Mouse (Mus musculus) hindbrain, embryonic 12.5 days (tissue): ENCODE data around the gene Prap1. TPM values are rescaled to one million over a fixed set of nuclear protein-coding genes. Genes with fewer than 3 reads are reported as not detected.

Experiments
- ATAC-seq: fragments of 200-750 bp; cut with Nextera tagmentation; 2 replicates; pipeline ENCODE4 v1.8.0; 2017; ENCODE audit warnings: moderate TSS enrichment; ENCODE audit not compliant: low FRiP score
- H3K27ac ChIP-seq: fragments of 300-500 bp; sonication (generic); 2 replicates; pipeline ENCODE4 v1.5.1; 2016; ENCODE audit warnings: mild to moderate bottlenecking
- H3K27me3 ChIP-seq: fragments of 300-500 bp; sonication (generic); 2 replicates; pipeline ENCODE4 v1.6.1; 2016; ENCODE audit warnings: mild to moderate bottlenecking
- H3K36me3 ChIP-seq: fragments of 300-500 bp; sonication (generic); 2 replicates; pipeline ENCODE4 v1.6.1; 2016; ENCODE audit warnings: mild to moderate bottlenecking
- H3K4me1 ChIP-seq: fragments of 300-500 bp; sonication (generic); 2 replicates; pipeline ENCODE4 v1.6.1; 2016
- H3K4me2 ChIP-seq: fragments of 300-500 bp; sonication (generic); replicated peaks from 2 replicates; pipeline ENCODE4 v1.6.1; 2016; ENCODE audit warnings: mild to moderate bottlenecking
- H3K4me3 ChIP-seq: fragments of 300-500 bp; sonication (generic); 2 replicates; pipeline ENCODE4 v1.5.1; 2016; ENCODE audit warnings: mild to moderate bottlenecking
- H3K9ac ChIP-seq: fragments of 300-500 bp; sonication (generic); 2 replicates; pipeline ENCODE4 v1.6.1; 2016; ENCODE audit warnings: mild to moderate bottlenecking, moderate library complexity
- H3K9me3 ChIP-seq: fragments of 300-500 bp; sonication (generic); replicated peaks from 2 replicates; pipeline ENCODE4 v1.6.1; 2016; ENCODE audit warnings: mild to moderate bottlenecking
- WGBS: fragments of 180-500 bp; shearing (Covaris S2); methylation state at CpG from one replicate; pipeline ENCODE4 v1.1.7; 2016; 5-methylcytosine and 5-hydroxymethylcytosine counted together
- polyA plus RNA-seq: library from polyadenylated mRNA; unstranded; fragments of >200 nt; fragmentation: Nextera tagmentation; extraction: Ambion mirVana; gene quantifications from 2 replicates; pipeline ENCODE4 v1.2.1, GENCODE M21; 2016

Prap1 gene
- not detected in 2 replicates for polyA plus RNA-seq

- Histone ChIP-seq H3K9ac (no peak within 1 kb of the TSS), H3K27me3 (no peaks in the 10 kb centered on the region), H3K4me1 (no peaks in the 10 kb centered on the region), H3K4me3 (no peak within 1 kb of the TSS), H3K36me3 (no peaks in the 10 kb centered on the region), H3K27ac (no peak within 1 kb of the TSS), H3K4me2 (no peak within 1 kb of the TSS), H3K9me3 (no peaks in the 10 kb centered on the region)
- ATAC-seq: no peak
- 68% methylated on average over 5 of the region's 5 CpGs for WGBS
Measured at GRCm38 (mm10) chr7:140092924-140093528, at the start of gene Prap1. TSS of gene Prap1 (plus strand) at chr7:140093395.

- Histone ChIP-seq H3K9ac (no peak overlapping the region), H3K4me2 (no peak overlapping the region), H3K9me3 (no peaks in the 10 kb centered on the region), H3K36me3 (peaks cover 8% of the 10 kb centered on the region), H3K27me3 (peaks cover 66% of the 10 kb centered on the region), H3K4me1 (peaks cover 30% of the 10 kb centered on the region), H3K4me3 (no peak overlapping the region), H3K27ac (no peak overlapping the region)
- WGBS: 81% methylated on average over 4 of the region's 4 CpGs
- no peak for ATAC-seq
Measured at GRCm38 (mm10) chr7:140045546-140045945, 47.6 kb upstream of the Prap1 start.

- Histone ChIP-seq H3K27ac (peak overlapping the region; percentile 52; the same call in 1 of the 2 replicates), H3K9me3 (no peaks in the 10 kb centered on the region), H3K27me3 (peaks cover 84% of the 10 kb centered on the region), H3K4me1 (peaks cover 33% of the 10 kb centered on the region), H3K9ac (peak overlapping the region; percentile 58), H3K4me3 (peak overlapping the region; percentile 54), H3K4me2 (peak overlapping the region; percentile 70), H3K36me3 (no peaks in the 10 kb centered on the region)
- ATAC-seq: no peak
- WGBS: under 1% methylated on average over 33 of the region's 33 CpGs
Measured at GRCm38 (mm10) chr7:140047811-140048311, 45.3 kb upstream of the Prap1 start.

- peak; percentile 23 for ATAC-seq
- Histone ChIP-seq H3K9me3 (no peaks in the 10 kb centered on the region), H3K9ac (peak within 1 kb of the TSS; percentile 58), H3K4me3 (peak within 1 kb of the TSS; percentile 54), H3K4me1 (peaks cover 33% of the 10 kb centered on the region), H3K36me3 (no peaks in the 10 kb centered on the region), H3K27me3 (peaks cover 88% of the 10 kb centered on the region), H3K4me2 (peak within 1 kb of the TSS; percentile 70), H3K27ac (peak within 1 kb of the TSS; percentile 71)
- WGBS: 1% methylated on average over 56 of the region's 56 CpGs
Measured at GRCm38 (mm10) chr7:140048361-140049114, 44.7 kb upstream of the Prap1 start, which contains the start of gene Msx3. TSS of gene Msx3 (minus strand) at chr7:140049089.

- H3K9ac ChIP-seq: peak overlapping the region; percentile 58; the same call in 1 of the 2 replicates
- H3K4me3 ChIP-seq: peak overlapping the region; percentile 54
- peak overlapping the region; percentile 70 for H3K4me2 ChIP-seq
- ATAC-seq: peak; percentile 85
- peaks cover 87% of the 10 kb centered on the region for H3K27me3 ChIP-seq
- H3K27ac ChIP-seq: peak overlapping the region; percentile 71
- H3K4me1 ChIP-seq: peaks cover 33% of the 10 kb centered on the region
- WGBS: under 1% methylated on average over 34 of the region's 34 CpGs
- H3K36me3 ChIP-seq: no peaks in the 10 kb centered on the region
- H3K9me3 ChIP-seq: no peaks in the 10 kb centered on the region
Measured at GRCm38 (mm10) chr7:140049115-140049689, 44.0 kb upstream of the Prap1 start.

GRCm38 (mm10) chr7:140054124-140054523, 39.1 kb upstream of the Prap1 start:
- H3K36me3 ChIP-seq: no peaks in the 10 kb centered on the region
- ATAC-seq: no peak
- H3K27me3 ChIP-seq: peaks cover 56% of the 10 kb centered on the region
- no peak overlapping the region for H3K4me3 ChIP-seq
- WGBS: 89% methylated on average over 4 of the region's 4 CpGs
- no peaks in the 10 kb centered on the region for H3K9me3 ChIP-seq
- no peak overlapping the region for H3K4me2 ChIP-seq
- peaks cover 37% of the 10 kb centered on the region for H3K4me1 ChIP-seq
- H3K9ac ChIP-seq: no peak overlapping the region
- no peak overlapping the region for H3K27ac ChIP-seq

- H3K36me3 ChIP-seq: no peaks in the 10 kb centered on the region
- peaks cover 55% of the 10 kb centered on the region for H3K4me1 ChIP-seq
- H3K4me3 ChIP-seq: peak overlapping the region; percentile 39
- H3K9me3 ChIP-seq: no peaks in the 10 kb centered on the region
- H3K27me3 ChIP-seq: peaks cover 53% of the 10 kb centered on the region
- H3K4me2 ChIP-seq: peak overlapping the region; percentile 58
- peak; percentile 78 for ATAC-seq
- 3% methylated on average over 53 of the region's 53 CpGs for WGBS
- H3K9ac ChIP-seq: peak overlapping the region; percentile 71
- H3K27ac ChIP-seq: peak overlapping the region; percentile 93
Measured at GRCm38 (mm10) chr7:140057413-140058407, 35.5 kb upstream of the Prap1 start.

- H3K4me1 ChIP-seq: peaks cover 55% of the 10 kb centered on the region
- H3K9me3 ChIP-seq: no peaks in the 10 kb centered on the region
- peak overlapping the region; percentile 39 for H3K4me3 ChIP-seq
- no peaks in the 10 kb centered on the region for H3K36me3 ChIP-seq
- peak overlapping the region; percentile 93 for H3K27ac ChIP-seq
- ATAC-seq: no peak
- peaks cover 52% of the 10 kb centered on the region for H3K27me3 ChIP-seq
- WGBS: 10% methylated on average over 7 of the region's 7 CpGs
- peak overlapping the region; percentile 71 for H3K9ac ChIP-seq
- H3K4me2 ChIP-seq: peak overlapping the region; percentile 58
Measured at GRCm38 (mm10) chr7:140058528-140058927, 34.7 kb upstream of the Prap1 start.

GRCm38 (mm10) chr7:140059601-140060000, 33.6 kb upstream of the Prap1 start:
- WGBS: 17% methylated on average over 4 of the region's 4 CpGs
- H3K27ac ChIP-seq: peak overlapping the region; percentile 35; the same call in 1 of the 2 replicates
- H3K9ac ChIP-seq: no peak overlapping the region
- H3K4me1 ChIP-seq: peaks cover 55% of the 10 kb centered on the region
- H3K4me3 ChIP-seq: no peak overlapping the region
- no peak for ATAC-seq
- H3K4me2 ChIP-seq: 0 out of 2 replicates have a peak overlapping the region, but pooled peaks have one; percentile 69
- peaks cover 60% of the 10 kb centered on the region for H3K27me3 ChIP-seq
- no peaks in the 10 kb centered on the region for H3K9me3 ChIP-seq
- no peaks in the 10 kb centered on the region for H3K36me3 ChIP-seq

GRCm38 (mm10) chr7:140060936-140061831, 32.0 kb upstream of the Prap1 start:
- H3K9ac ChIP-seq: peak overlapping the region; percentile 65
- peak overlapping the region; percentile 62 for H3K27ac ChIP-seq
- H3K36me3 ChIP-seq: no peaks in the 10 kb centered on the region
- peak overlapping the region; percentile 30 for H3K4me3 ChIP-seq
- ATAC-seq: peak; percentile 71
- H3K4me2 ChIP-seq: peak overlapping the region; percentile 69
- WGBS: under 1% methylated on average over 46 of the region's 47 CpGs
- H3K27me3 ChIP-seq: peaks cover 71% of the 10 kb centered on the region
- no peaks in the 10 kb centered on the region for H3K9me3 ChIP-seq
- peaks cover 57% of the 10 kb centered on the region for H3K4me1 ChIP-seq
